Mouse (Mus musculus): ENCODE measurements around the gene Nradd. TPM values are rescaled to one million over a fixed set of nuclear protein-coding genes. Genes with fewer than 3 reads are reported as not detected.
A peak's percentile ranks its signal among the peaks of the same experiment; 100 is the strongest.

Nradd gene
- total and polyA plus RNA-seq, 3 experiments, result 1.3 to 5.8 (median 2.2) TPM

- no peak for DNase-seq (ENCODE audit: low spot score)
- peaks cover 100% of the 10 kb centered on the region for H3K36me3 ChIP-seq (replicated peaks)
- no peak for TF ChIP-seq TAL1 (conservative IDR thresholded peaks at IDR 0.05; ENCODE audit: low read depth, low read length)
- no peak for TF ChIP-seq POLR2AphosphoS5 (IDR thresholded peaks at IDR 0.05; ENCODE audit: insufficient replicate concordance, low read depth, low read length)
- TF ChIP-seq GATA1 (IDR thresholded peaks at IDR 0.05; ENCODE audit: borderline replicate concordance, low read length), result no peak
- no peak for TF ChIP-seq CTCF (IDR thresholded peaks at IDR 0.05; ENCODE audit: low read depth, low read length)
These were observed 646 bp downstream of the Nradd start for GRCm38 (mm10) chr9:110623416-110624195.

GRCm38 (mm10) chr9:110622621-110623219 lies 1.5 kb downstream of the Nradd start:
- Histone ChIP-seq H3K27me3 (ENCODE audit: insufficient read depth, low read length) (no peaks in the 10 kb centered on the region), H3K4me3 (ENCODE audit: low read depth, low read length) (no peak overlapping the region), H3K36me3 (replicated peaks) (peaks cover 100% of the 10 kb centered on the region), H3K9me3 (replicated peaks) (no peaks in the 10 kb centered on the region), H3K4me1 (ENCODE audit: insufficient read depth, low read depth, low read length) (peaks cover 35% of the 10 kb centered on the region)
- TF ChIP-seq POLR2AphosphoS5 (IDR thresholded peaks at IDR 0.05; ENCODE audit: insufficient replicate concordance, low read depth, low read length), result no peak
- TF ChIP-seq CTCF (IDR thresholded peaks at IDR 0.05; ENCODE audit: low read depth, low read length), result no peak
- TF ChIP-seq GATA1 (IDR thresholded peaks at IDR 0.05; ENCODE audit: borderline replicate concordance, low read length), result no peak
- no peak for TF ChIP-seq GATA2 (IDR thresholded peaks at IDR 0.05; ENCODE audit: borderline replicate concordance, low read depth, low read length)
- no peak for TF ChIP-seq TAL1 (conservative IDR thresholded peaks at IDR 0.05; ENCODE audit: low read depth, low read length)
- DNase-seq (ENCODE audit: low spot score) (no peak), ATAC-seq (ENCODE audit: extremely low read depth, insufficient number of reproducible peaks, low FRiP score, poor library complexity, severe bottlenecking) (no peak)

More at GRCm38 (mm10) chr9:110623416-110624195, 646 bp downstream of the Nradd start:
- H3K27me3 ChIP-seq (ENCODE audit: insufficient read depth, low read length), result no peaks in the 10 kb centered on the region
- no peaks in the 10 kb centered on the region for H3K9me3 ChIP-seq (replicated peaks)
- ATAC-seq (ENCODE audit: extremely low read depth, insufficient number of reproducible peaks, low FRiP score, poor library complexity, severe bottlenecking), result no peak
- peaks cover 31% of the 10 kb centered on the region for H3K4me1 ChIP-seq (ENCODE audit: insufficient read depth, low read depth, low read length)
- H3K4me3 ChIP-seq (ENCODE audit: low read depth, low read length), result peak overlapping the region; percentile 68; the same call in 1 of the 2 replicates

- Histone ChIP-seq H3K4me3 (ENCODE audit: low read depth, low read length) (no peak overlapping the region), H3K9me3 (replicated peaks) (no peaks in the 10 kb centered on the region), H3K4me1 (ENCODE audit: insufficient read depth, low read depth, low read length) (peaks cover 47% of the 10 kb centered on the region), H3K27me3 (ENCODE audit: insufficient read depth, low read length) (no peaks in the 10 kb centered on the region), H3K36me3 (replicated peaks) (peaks cover 96% of the 10 kb centered on the region)
- TF ChIP-seq TAL1 (conservative IDR thresholded peaks at IDR 0.05; ENCODE audit: low read depth, low read length), result no peak
- no peak for TF ChIP-seq GATA1 (IDR thresholded peaks at IDR 0.05; ENCODE audit: borderline replicate concordance, low read length)
- no peak for TF ChIP-seq POLR2AphosphoS5 (IDR thresholded peaks at IDR 0.05; ENCODE audit: insufficient replicate concordance, low read depth, low read length)
- no peak for TF ChIP-seq GATA2 (IDR thresholded peaks at IDR 0.05; ENCODE audit: borderline replicate concordance, low read depth, low read length)
- no peak for TF ChIP-seq CTCF (IDR thresholded peaks at IDR 0.05; ENCODE audit: low read depth, low read length)
- DNase-seq (ENCODE audit: low spot score), result no peak
- ATAC-seq (ENCODE audit: extremely low read depth, insufficient number of reproducible peaks, low FRiP score, poor library complexity, severe bottlenecking), result no peak
These were observed 3.6 kb downstream of the Nradd start for GRCm38 (mm10) chr9:110620685-110621084.

- H3K36me3 ChIP-seq (replicated peaks), result peaks cover 96% of the 10 kb centered on the region
These were observed 4.1 kb downstream of the Nradd start for GRCm38 (mm10) chr9:110620180-110620579.

GRCm38 (mm10) chr9:110617081-110617480 lies 7.2 kb downstream of the Nradd start:
- no peak for DNase-seq (ENCODE audit: low spot score)

More at GRCm38 (mm10) chr9:110620180-110620579, 4.1 kb downstream of the Nradd start:
- ATAC-seq (ENCODE audit: extremely low read depth, insufficient number of reproducible peaks, low FRiP score, poor library complexity, severe bottlenecking) (no peak), DNase-seq (ENCODE audit: low spot score) (no peak)
- H3K4me3 ChIP-seq (ENCODE audit: low read depth, low read length), result no peak overlapping the region
- H3K27me3 ChIP-seq (ENCODE audit: insufficient read depth, low read length), result no peaks in the 10 kb centered on the region
- no peaks in the 10 kb centered on the region for H3K9me3 ChIP-seq (replicated peaks)
- TF ChIP-seq GATA1 (IDR thresholded peaks at IDR 0.05; ENCODE audit: borderline replicate concordance, low read length) (no peak), GATA2 (IDR thresholded peaks at IDR 0.05; ENCODE audit: borderline replicate concordance, low read depth, low read length) (no peak), POLR2AphosphoS5 (IDR thresholded peaks at IDR 0.05; ENCODE audit: insufficient replicate concordance, low read depth, low read length) (no peak), TAL1 (conservative IDR thresholded peaks at IDR 0.05; ENCODE audit: low read depth, low read length) (no peak), CTCF (IDR thresholded peaks at IDR 0.05; ENCODE audit: low read depth, low read length) (no peak)
- peaks cover 48% of the 10 kb centered on the region for H3K4me1 ChIP-seq (ENCODE audit: insufficient read depth, low read depth, low read length)

GRCm38 (mm10) chr9:110611471-110611870 lies 12.8 kb downstream of the Nradd start:
- no peak for TF ChIP-seq CTCF (IDR thresholded peaks at IDR 0.05; ENCODE audit: low read depth, low read length)
- TF ChIP-seq GATA1 (IDR thresholded peaks at IDR 0.05; ENCODE audit: borderline replicate concordance, low read length), result no peak
- TF ChIP-seq GATA2 (IDR thresholded peaks at IDR 0.05; ENCODE audit: borderline replicate concordance, low read depth, low read length), result no peak
- no peak for TF ChIP-seq TAL1 (conservative IDR thresholded peaks at IDR 0.05; ENCODE audit: low read depth, low read length)
- no peak for TF ChIP-seq POLR2AphosphoS5 (IDR thresholded peaks at IDR 0.05; ENCODE audit: insufficient replicate concordance, low read depth, low read length)
- no peaks in the 10 kb centered on the region for H3K27me3 ChIP-seq (ENCODE audit: insufficient read depth, low read length)
- H3K36me3 ChIP-seq (replicated peaks), result peaks cover 97% of the 10 kb centered on the region
- no peaks in the 10 kb centered on the region for H3K9me3 ChIP-seq (replicated peaks)
- DNase-seq (ENCODE audit: low spot score), result no peak
- no peak for ATAC-seq (ENCODE audit: extremely low read depth, insufficient number of reproducible peaks, low FRiP score, poor library complexity, severe bottlenecking)
- no peak overlapping the region for H3K4me3 ChIP-seq (ENCODE audit: low read depth, low read length)
- peaks cover 22% of the 10 kb centered on the region for H3K4me1 ChIP-seq (ENCODE audit: insufficient read depth, low read depth, low read length)

More at GRCm38 (mm10) chr9:110617081-110617480, 7.2 kb downstream of the Nradd start:
- ATAC-seq (ENCODE audit: extremely low read depth, insufficient number of reproducible peaks, low FRiP score, poor library complexity, severe bottlenecking), result no peak
- Histone ChIP-seq H3K4me1 (ENCODE audit: insufficient read depth, low read depth, low read length) (peaks cover 39% of the 10 kb centered on the region), H3K36me3 (replicated peaks) (peaks cover 96% of the 10 kb centered on the region), H3K9me3 (replicated peaks) (no peaks in the 10 kb centered on the region), H3K27me3 (ENCODE audit: insufficient read depth, low read length) (no peaks in the 10 kb centered on the region), H3K4me3 (ENCODE audit: low read depth, low read length) (no peak overlapping the region)
- TF ChIP-seq GATA2 (IDR thresholded peaks at IDR 0.05; ENCODE audit: borderline replicate concordance, low read depth, low read length), result no peak
- TF ChIP-seq GATA1 (IDR thresholded peaks at IDR 0.05; ENCODE audit: borderline replicate concordance, low read length), result no peak
- TF ChIP-seq CTCF (IDR thresholded peaks at IDR 0.05; ENCODE audit: low read depth, low read length), result no peak
- no peak for TF ChIP-seq POLR2AphosphoS5 (IDR thresholded peaks at IDR 0.05; ENCODE audit: insufficient replicate concordance, low read depth, low read length)
- TF ChIP-seq TAL1 (conservative IDR thresholded peaks at IDR 0.05; ENCODE audit: low read depth, low read length), result no peak
